Mouse (Mus musculus): ENCODE results near the gene Olfr1418.

The Olfr1418 gene

GRCm38 (mm10) chr19:11860966-11861365 is at the start of gene Olfr1418:
Gene Olfr1418 (minus strand): TSS chr19:11861066.
- 98% methylated on average over 1 of the region's 1 CpGs for WGBS

GRCm38 (mm10) chr19:11886265-11886664 is 25.4 kb upstream of the Olfr1418 start, which contains the start of gene Olfr1420:
Gene Olfr1420 (plus strand): TSS chr19:11886565.
- 48% methylated on average over 1 of the region's 1 CpGs for WGBS

- 70% methylated on average over 22 of the region's 22 CpGs for WGBS
Observed at GRCm38 (mm10) chr19:11878404-11878803, 17.5 kb upstream of the Olfr1418 start.

- WGBS, result 46% methylated on average over 1 of the region's 1 CpGs
Observed at GRCm38 (mm10) chr19:11875006-11875405, 14.1 kb upstream of the Olfr1418 start, which contains the start of gene Olfr1419. Gene Olfr1419 (minus strand): TSS chr19:11875106.

- 85% methylated on average over 2 of the region's 2 CpGs for WGBS
Observed at GRCm38 (mm10) chr19:11867837-11868236, 7.0 kb upstream of the Olfr1418 start.

GRCm38 (mm10) chr19:11856506-11856905 is 4.4 kb downstream of the Olfr1418 start:
- WGBS, result 82% methylated on average over 6 of the region's 6 CpGs

GRCm38 (mm10) chr19:11854821-11855220 is 6.0 kb downstream of the Olfr1418 start:
- WGBS, result 87% methylated on average over 2 of the region's 2 CpGs

- WGBS, result 67% methylated on average over 4 of the region's 4 CpGs
Observed at GRCm38 (mm10) chr19:11852652-11853051, 8.2 kb downstream of the Olfr1418 start.

GRCm38 (mm10) chr19:11846333-11846732 is 14.5 kb downstream of the Olfr1418 start:
- WGBS, result 62% methylated on average over 4 of the region's 4 CpGs

GRCm38 (mm10) chr19:11839119-11839518 is 21.7 kb downstream of the Olfr1418 start, which contains the start of gene Olfr1417:
Gene Olfr1417 (minus strand): TSS chr19:11839219.
- 85% methylated on average over 4 of the region's 4 CpGs for WGBS

- 65% methylated on average over 4 of the region's 4 CpGs for WGBS
Observed at GRCm38 (mm10) chr19:11823346-11824065, 37.4 kb downstream of the Olfr1418 start.

- WGBS, result 18% methylated on average over 6 of the region's 6 CpGs
Observed at GRCm38 (mm10) chr19:11820211-11820610, 40.7 kb downstream of the Olfr1418 start.

GRCm38 (mm10) chr19:11819800-11820199 is 41.1 kb downstream of the Olfr1418 start:
- WGBS, result under 1% methylated on average over 15 of the region's 15 CpGs

GRCm38 (mm10) chr19:11819143-11819700 is 41.6 kb downstream of the Olfr1418 start, which contains the start of gene Stx3:
Gene Stx3 (minus strand): TSS chr19:11819403.
- WGBS, result under 1% methylated on average over 20 of the region's 20 CpGs

GRCm38 (mm10) chr19:11818199-11819142 is 42.4 kb downstream of the Olfr1418 start:
- under 1% methylated on average over 79 of the region's 83 CpGs for WGBS

- 35% methylated on average over 5 of the region's 5 CpGs for WGBS
Observed at GRCm38 (mm10) chr19:11817586-11817985, 43.3 kb downstream of the Olfr1418 start.

GRCm38 (mm10) chr19:11816706-11817105 is 44.2 kb downstream of the Olfr1418 start:
- 64% methylated on average over 6 of the region's 6 CpGs for WGBS

- 86% methylated on average over 6 of the region's 6 CpGs for WGBS
Observed at GRCm38 (mm10) chr19:11814742-11815333, 46.0 kb downstream of the Olfr1418 start.

GRCm38 (mm10) chr19:11813649-11814048 is 47.2 kb downstream of the Olfr1418 start:
- WGBS, result 50% methylated on average over 8 of the region's 8 CpGs

- WGBS, result 68% methylated on average over 4 of the region's 4 CpGs
Observed at GRCm38 (mm10) chr19:11813136-11813535, 47.7 kb downstream of the Olfr1418 start.

GRCm38 (mm10) chr19:11811688-11812365 is 49.0 kb downstream of the Olfr1418 start:
- 61% methylated on average over 5 of the region's 5 CpGs for WGBS
